In the genomic region with DNA sequence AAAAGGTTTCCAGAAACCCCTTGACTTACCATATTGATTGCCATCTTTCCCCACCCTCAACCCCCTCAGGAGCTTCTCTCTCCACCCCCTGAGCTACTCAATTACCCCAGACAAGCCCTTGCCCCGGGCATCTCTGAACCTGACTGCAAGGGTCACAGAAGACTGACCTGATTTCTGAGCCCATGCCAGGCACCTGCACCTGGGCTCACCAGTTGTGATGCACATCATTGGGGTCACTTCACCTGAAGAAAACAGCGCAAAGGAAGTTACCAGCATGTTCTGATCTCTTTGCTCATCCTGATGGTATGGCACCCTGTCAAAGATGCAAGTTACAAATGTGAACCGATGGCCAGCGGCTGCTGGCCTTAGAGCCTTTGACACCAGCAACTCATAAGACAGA, we compare ENCODE assay signal across 17 mouse cellular contexts. TPM values are rescaled to one million over a fixed set of nuclear protein-coding genes. Genes with fewer than 3 reads are reported as not detected.
DNase-seq lines count a peak whose midpoint lies in the region; ATAC-seq and TF ChIP-seq lines count a peak whose summit lies in the region.
"Had no signal": no experiment of that assay in that cellular context is flagged by ENCODE, and none has a peak within 500 bp of the region (broad histone marks: within the 10 kb centered on the region; RNA-seq: fewer than 3 reads in every experiment).

No protein-coding gene starts in this region.

- no peak for TF ChIP-seq CTCF in cerebellum, adult 2 months (IDR thresholded peaks at IDR 0.05; ENCODE audit: borderline replicate concordance, insufficient read depth, low read depth, low read length)

- H3K27ac ChIP-seq in cerebellum, adult 2 months (ENCODE audit: insufficient read depth, low read length): no peak overlapping the region
- 0 out of 2 replicates have a peak overlapping the region, but pooled peaks have one; percentile 22 for H3K27ac ChIP-seq in kidney, embryonic 15.5 days
- H3K27ac ChIP-seq: embryonic facial prominence, embryonic 13.5 days; embryonic facial prominence, embryonic 15.5 days; forebrain, embryonic 12.5 days had no signal

- H3K27me3 ChIP-seq in cerebellum, adult 2 months (ENCODE audit: control insufficient read depth, insufficient read depth, low read length): no peaks in the 10 kb centered on the region
- peaks cover 68% of the 10 kb centered on the region for H3K27me3 ChIP-seq in kidney, embryonic 15.5 days

- no peak overlapping the region for H3K9ac ChIP-seq in kidney, embryonic 15.5 days
- H3K9ac ChIP-seq: embryonic facial prominence, embryonic 13.5 days; embryonic facial prominence, embryonic 15.5 days had no signal

- H3K4me3 ChIP-seq in cerebellum, adult 2 months (replicated peaks; ENCODE audit: insufficient read depth, low read depth, low read length): no peak overlapping the region
- no peak overlapping the region for H3K4me3 ChIP-seq in kidney, embryonic 15.5 days (replicated peaks)
- H3K4me3 ChIP-seq: erythroblast, embryonic 14.5 days had no signal

- H3K9me3 ChIP-seq in kidney, embryonic 15.5 days (replicated peaks): no peaks in the 10 kb centered on the region
- H3K9me3 ChIP-seq: embryonic facial prominence, embryonic 13.5 days; embryonic facial prominence, embryonic 15.5 days; forebrain, embryonic 10.5 days; forebrain, embryonic 12.5 days had no signal

- peak; percentile 55 for DNase-seq in cerebellum, adult 9-10 months
- no peak for DNase-seq in cerebellum, adult 2 months
- DNase-seq in kidney, postnatal 10 days: no peak
- DNase-seq: adrenal gland, adult 2 months; adrenal gland, postnatal 10 days; adrenal gland, postnatal 25 days; cerebellum, adult 11 months; cerebellum, postnatal 14 days; cerebellum, postnatal 36 days; embryo, embryonic 11 days had no signal

- no peak for ATAC-seq in kidney, embryonic 15.5 days (replicated peaks; ENCODE audit: low FRiP score)

- H3K4me1 ChIP-seq in cerebellum, adult 2 months (ENCODE audit: control insufficient read depth, insufficient read depth, low read length): peaks cover 18% of the 10 kb centered on the region
- peaks cover 44% of the 10 kb centered on the region for H3K4me1 ChIP-seq in kidney, embryonic 15.5 days

- no peak for TF ChIP-seq POLR2A in cerebellum, adult 2 months (IDR thresholded peaks at IDR 0.05; ENCODE audit: borderline replicate concordance, insufficient read depth, low read length)

- H3K4me2 ChIP-seq in kidney, embryonic 15.5 days: peak overlapping the region; percentile 99; the same call in 1 of the 2 replicates

- WGBS in cerebellum, adult 2 months: 91% methylated on average over 4 of the region's 4 CpGs
- WGBS in kidney, embryonic 15.5 days: 76% methylated on average over 4 of the region's 4 CpGs

- no peaks in the 10 kb centered on the region for H3K36me3 ChIP-seq in kidney, embryonic 15.5 days
- H3K36me3 ChIP-seq: embryonic facial prominence, embryonic 13.5 days; embryonic facial prominence, embryonic 15.5 days; forebrain, embryonic 12.5 days had no signal

RNA-seq across cellular contexts. Expression of gene Wnk2, which starts 0.9 kb away (rescaled TPM):
- polyA plus RNA-seq in cerebellum, adult 2 months (2012; rRNA removed): 73.2 and 78.3 TPM in 2 replicates
- polyA plus RNA-seq in kidney, embryonic 15.5 days (2015; fragmentation: Nextera tagmentation; extraction: Ambion mirVana): 1.2 and 1.4 TPM in 2 replicates
- polyA plus RNA-seq: C2C12; erythroblast, embryonic 14.5 days had no signal

RNA-seq across cellular contexts. Expression of gene Ninj1, which starts 38.6 kb away (rescaled TPM):
- polyA plus RNA-seq in cerebellum, adult 2 months (2012; rRNA removed): 87.5 and 91.1 TPM in 2 replicates
- 57.5 and 59.8 TPM in 2 replicates for polyA plus RNA-seq in kidney, embryonic 15.5 days (2015; fragmentation: Nextera tagmentation; extraction: Ambion mirVana)

Comparison
In these comparisons a context has a peak if more than half of its experiments do, and no peak if none do; other contexts are left out.
1. RNA of gene Wnk2, which starts 0.9 kb away (polyA plus RNA-seq): 73.2 to 78.3 TPM in cerebellum, adult 2 months; 1.2 to 1.4 TPM in kidney, embryonic 15.5 days; every median in the first group is over 10 times any median in the second.